Mouse (Mus musculus) hindbrain, embryonic 10.5 days (tissue): ENCODE results near the gene Slc2a9. TPM values are rescaled to one million over a fixed set of nuclear protein-coding genes. Genes with fewer than 3 reads are reported as not detected.

Experiments used
- DNase-seq: peaks from one replicate; pipeline ENCODE4 v3.0.0-alpha.2; 2017; ENCODE audit warnings: low spot score
- H3K27ac ChIP-seq: fragments of 300-500 bp; sonication (generic); 2 replicates; pipeline ENCODE4 v1.5.1; 2016; ENCODE audit warnings: mild to moderate bottlenecking, moderate library complexity
- H3K27me3 ChIP-seq: fragments of 300-500 bp; sonication (generic); 2 replicates; pipeline ENCODE4 v1.6.1; 2016; ENCODE audit warnings: mild to moderate bottlenecking; ENCODE audit not compliant: poor library complexity, insufficient read depth, severe bottlenecking
- H3K36me3 ChIP-seq: fragments of 300-500 bp; sonication (generic); 2 replicates; pipeline ENCODE4 v1.6.1; 2016; ENCODE audit warnings: mild to moderate bottlenecking, moderate library complexity
- H3K4me1 ChIP-seq: fragments of 300-500 bp; sonication (generic); replicated peaks from 2 replicates; pipeline ENCODE4 v1.6.1; 2016; ENCODE audit warnings: mild to moderate bottlenecking
- H3K4me3 ChIP-seq: fragments of 300-500 bp; sonication (generic); 2 replicates; pipeline ENCODE4 v1.5.1; 2016; ENCODE audit warnings: mild to moderate bottlenecking, moderate library complexity
- H3K9me3 ChIP-seq: fragments of 300-500 bp; sonication (generic); 2 replicates; pipeline ENCODE4 v1.6.1; 2016; ENCODE audit warnings: mild to moderate bottlenecking, moderate library complexity
- WGBS: fragments of 180-500 bp; shearing (Covaris S2); methylation state at CpG from one replicate; pipeline ENCODE4 v1.1.7; 2016; 5-methylcytosine and 5-hydroxymethylcytosine counted together
- polyA plus RNA-seq: library from polyadenylated mRNA; unstranded; fragments of >200 nt; fragmentation: Nextera tagmentation; extraction: Ambion mirVana; gene quantifications from 2 replicates; pipeline ENCODE4 v1.2.1, GENCODE M21; 2016

Slc2a9 gene
- polyA plus RNA-seq, 1 experiment from 2014 or later = 0.44 TPM

DNA sequence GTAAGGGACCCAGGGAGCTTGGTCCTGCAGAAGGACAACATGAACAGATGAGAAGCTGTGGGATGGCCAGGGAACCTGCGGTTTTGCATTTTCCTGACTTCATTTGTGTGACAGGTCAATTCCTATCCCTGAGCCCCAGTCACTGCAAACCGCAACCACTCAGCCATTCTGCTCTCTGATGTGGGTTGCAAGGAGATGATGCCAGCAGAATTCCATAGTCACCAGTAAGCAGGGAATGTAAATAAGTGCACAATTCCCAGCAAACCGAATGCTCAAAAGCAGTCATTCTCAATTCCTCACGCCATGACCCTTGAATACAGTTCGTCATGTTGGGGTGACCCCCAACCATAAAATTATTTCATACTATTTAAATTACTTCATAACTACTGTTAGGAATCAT is 123.0 kb downstream of the Slc2a9 start:
- H3K27me3 ChIP-seq = 0 out of 2 replicates have a peak, but pooled peaks cover 4% of the 10 kb centered on the region
- no peak overlapping the region for H3K4me3 ChIP-seq
- no peak for DNase-seq
- H3K9me3 ChIP-seq = no peaks in the 10 kb centered on the region
- no peaks in the 10 kb centered on the region for H3K36me3 ChIP-seq
- H3K4me1 ChIP-seq = peaks cover 5% of the 10 kb centered on the region
- 96% methylated on average over 5 of the region's 5 CpGs for WGBS
- H3K27ac ChIP-seq = no peak overlapping the region

DNA sequence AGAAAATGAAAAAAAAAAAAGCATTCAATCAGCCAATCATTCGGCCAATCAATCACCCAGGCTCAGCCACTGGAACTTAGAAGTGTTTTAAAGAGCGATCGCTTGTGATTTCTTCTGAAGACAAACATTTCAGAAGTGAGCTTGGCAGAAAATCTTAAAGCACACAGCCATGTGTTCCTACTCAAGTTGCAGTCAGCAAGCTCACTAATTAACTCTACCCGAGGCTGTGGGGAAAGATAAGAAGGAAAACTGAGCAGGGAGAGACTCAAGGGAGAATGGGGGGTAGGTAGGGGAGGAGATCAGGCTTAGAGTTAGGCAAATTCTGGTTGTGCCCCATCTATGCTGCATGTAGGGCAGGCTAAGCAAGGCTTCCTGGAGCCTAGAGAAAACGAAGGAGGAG is 130.6 kb downstream of the Slc2a9 start:
- Histone ChIP-seq H3K36me3 (no peaks in the 10 kb centered on the region), H3K27ac (no peak overlapping the region), H3K4me3 (no peak overlapping the region), H3K4me1 (peaks cover 3% of the 10 kb centered on the region; the same call in 1 of the 2 replicates), H3K9me3 (no peaks in the 10 kb centered on the region), H3K27me3 (no peaks in the 10 kb centered on the region)
- 42% methylated on average over 5 of the region's 5 CpGs for whole genome bisulfite sequencing
- DNase-seq = no peak

DNA sequence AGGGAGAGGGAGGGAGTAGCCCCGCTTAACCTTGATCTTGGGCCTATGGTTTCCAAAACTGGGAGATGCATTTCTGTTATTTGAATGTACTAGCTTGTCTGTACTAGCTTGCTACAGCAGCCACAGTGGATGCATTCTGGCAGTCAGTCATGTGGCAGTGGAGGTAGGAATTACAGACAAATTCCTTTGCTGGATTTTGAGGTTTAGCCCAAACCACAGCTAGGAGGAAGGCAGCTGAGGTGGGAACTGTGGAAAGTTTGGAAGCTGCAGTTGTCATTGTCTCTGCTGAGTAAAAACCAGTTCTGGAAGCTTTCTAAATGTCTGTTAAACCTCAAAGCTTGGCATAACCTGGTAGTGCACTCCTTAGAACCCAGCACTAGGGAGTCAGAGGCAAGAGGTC is 131.6 kb downstream of the Slc2a9 start:
- Histone ChIP-seq H3K4me1 (peaks cover 14% of the 10 kb centered on the region), H3K9me3 (no peaks in the 10 kb centered on the region), H3K36me3 (no peaks in the 10 kb centered on the region), H3K4me3 (no peak overlapping the region), H3K27ac (no peak overlapping the region), H3K27me3 (peaks cover 1% of the 10 kb centered on the region; the same call in 1 of the 2 replicates)
- no peak for DNase-seq
- 83% methylated on average over 1 of the region's 1 CpGs for WGBS

DNA sequence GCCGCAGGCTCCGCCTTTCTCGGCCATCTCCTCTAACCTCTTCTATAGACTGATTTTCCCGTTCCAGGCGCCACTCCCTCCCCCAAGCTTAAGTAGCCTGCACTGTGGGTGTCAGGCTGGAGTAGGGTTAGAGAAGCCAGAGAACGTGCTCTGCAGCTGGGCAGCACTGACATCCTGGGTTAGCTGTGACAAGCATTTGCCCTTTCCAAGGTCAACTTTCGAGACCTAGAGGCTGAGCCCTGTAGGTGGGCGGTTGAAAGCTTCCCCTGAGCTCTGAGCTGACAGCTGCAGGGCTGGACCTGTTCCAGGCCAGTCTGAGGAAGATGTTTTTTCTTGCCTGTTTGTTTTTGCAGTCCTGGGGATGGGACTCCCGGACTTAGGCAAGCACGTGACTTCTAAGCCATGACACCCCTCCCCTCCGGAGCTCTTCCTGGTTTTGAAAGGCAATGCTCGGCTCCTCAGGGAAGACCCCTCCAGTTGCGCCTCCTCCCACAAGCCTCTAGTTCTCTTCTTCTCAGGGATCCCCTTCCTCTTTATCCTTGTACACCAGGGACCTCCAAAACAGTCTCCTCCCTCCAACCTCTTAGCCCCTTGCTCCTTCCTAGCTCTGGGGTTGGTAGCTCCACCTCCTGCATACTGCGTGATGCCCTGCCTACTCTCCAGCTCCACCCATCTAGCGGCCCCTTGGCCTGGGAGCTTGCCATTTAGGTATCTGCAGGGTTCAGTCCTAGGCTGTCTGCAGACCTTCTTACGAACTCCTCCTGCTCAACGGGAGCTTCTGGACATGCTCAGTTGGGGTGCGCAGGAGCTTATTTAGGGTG is 136.1 kb downstream of the Slc2a9 start:
- Histone ChIP-seq H3K36me3 (no peaks in the 10 kb centered on the region), H3K27me3 (peaks cover 19% of the 10 kb centered on the region), H3K9me3 (no peaks in the 10 kb centered on the region), H3K4me3 (peak overlapping the region; percentile 45), H3K4me1 (peaks cover 28% of the 10 kb centered on the region), H3K27ac (peak overlapping the region; percentile 59)
- 11% methylated on average over 18 of the region's 18 CpGs for WGBS
- peak; percentile 62 for DNase-seq

DNA sequence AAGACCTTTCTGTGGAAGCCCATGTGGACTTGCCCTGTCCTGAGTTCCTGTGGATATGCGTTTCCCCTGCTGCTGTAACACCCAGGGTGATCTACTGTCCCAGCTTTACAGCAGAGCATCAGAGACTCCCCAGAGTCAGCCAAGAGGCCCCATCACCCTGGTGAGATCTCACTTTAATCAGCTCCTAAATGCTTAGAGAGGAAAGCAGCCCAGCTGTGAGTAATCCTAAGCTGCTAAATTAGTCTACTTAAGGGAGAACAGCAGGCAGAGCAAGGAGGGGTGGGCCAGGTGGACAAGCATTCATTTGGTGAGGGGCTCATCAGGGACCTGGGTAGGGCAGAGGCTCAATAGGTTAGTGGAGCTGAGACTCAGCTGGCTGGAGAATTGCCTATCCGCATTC is 137.4 kb downstream of the Slc2a9 start:
- H3K36me3 ChIP-seq = no peaks in the 10 kb centered on the region
- DNase-seq = no peak
- H3K4me1 ChIP-seq = peaks cover 28% of the 10 kb centered on the region
- no peaks in the 10 kb centered on the region for H3K9me3 ChIP-seq
- 60% methylated on average over 2 of the region's 2 CpGs for WGBS
- H3K27me3 ChIP-seq = peaks cover 19% of the 10 kb centered on the region
- H3K4me3 ChIP-seq = no peak overlapping the region
- no peak overlapping the region for H3K27ac ChIP-seq

DNA sequence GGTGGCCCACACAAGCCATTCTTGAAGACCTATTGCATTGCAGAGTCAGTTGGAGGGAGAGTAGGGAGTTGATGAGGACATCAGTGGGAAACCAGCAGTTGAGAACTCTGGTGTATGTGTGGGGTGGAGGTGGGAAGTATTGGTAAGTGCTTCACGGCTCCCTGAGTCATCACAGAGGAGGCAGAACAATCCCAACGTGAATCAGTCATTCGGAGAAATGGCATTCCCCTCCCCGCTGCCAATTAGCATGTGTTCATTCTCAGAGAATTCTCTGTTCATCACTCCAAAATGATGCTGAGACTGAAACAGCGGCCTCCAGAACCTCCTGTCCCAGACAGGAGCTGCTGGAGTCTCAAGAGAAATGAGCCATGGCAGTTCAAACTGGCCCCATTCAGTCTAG is 138.5 kb downstream of the Slc2a9 start:
- 87% methylated on average over 5 of the region's 5 CpGs for WGBS

DNA sequence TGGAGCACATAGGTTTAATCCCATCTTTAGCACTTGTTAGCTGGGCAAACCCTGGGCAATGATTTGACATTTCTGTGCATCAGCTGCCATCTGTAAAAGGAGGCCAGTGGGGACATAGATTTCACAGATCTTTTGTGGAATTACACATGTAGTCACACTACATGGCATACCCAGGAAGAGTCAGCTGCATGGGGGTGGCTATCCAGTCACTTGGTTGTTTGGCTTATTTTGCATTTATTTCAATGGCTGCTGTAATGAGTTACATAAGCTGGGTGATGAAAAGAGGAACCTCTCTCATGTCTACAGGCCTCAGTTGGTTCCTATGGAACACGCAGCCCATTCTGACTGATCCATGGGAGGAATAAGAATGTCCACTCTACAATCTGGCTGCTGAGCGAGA is 143.2 kb downstream of the Slc2a9 start:
- Histone ChIP-seq H3K9me3 (no peaks in the 10 kb centered on the region), H3K27me3 (peaks cover 3% of the 10 kb centered on the region; the same call in 1 of the 2 replicates), H3K27ac (no peak overlapping the region), H3K4me1 (no peaks in the 10 kb centered on the region), H3K4me3 (no peak overlapping the region), H3K36me3 (no peaks in the 10 kb centered on the region)
- DNase-seq = no peak
- 86% methylated on average over 2 of the region's 2 CpGs for WGBS

More for the DNA sequence above, 138.5 kb downstream of the Slc2a9 start:
- H3K4me3 ChIP-seq = no peak overlapping the region
- no peak for DNase-seq
- no peak overlapping the region for H3K27ac ChIP-seq
- peaks cover 19% of the 10 kb centered on the region for H3K27me3 ChIP-seq
- H3K4me1 ChIP-seq = peaks cover 28% of the 10 kb centered on the region
- H3K9me3 ChIP-seq = no peaks in the 10 kb centered on the region
- H3K36me3 ChIP-seq = no peaks in the 10 kb centered on the region

DNA sequence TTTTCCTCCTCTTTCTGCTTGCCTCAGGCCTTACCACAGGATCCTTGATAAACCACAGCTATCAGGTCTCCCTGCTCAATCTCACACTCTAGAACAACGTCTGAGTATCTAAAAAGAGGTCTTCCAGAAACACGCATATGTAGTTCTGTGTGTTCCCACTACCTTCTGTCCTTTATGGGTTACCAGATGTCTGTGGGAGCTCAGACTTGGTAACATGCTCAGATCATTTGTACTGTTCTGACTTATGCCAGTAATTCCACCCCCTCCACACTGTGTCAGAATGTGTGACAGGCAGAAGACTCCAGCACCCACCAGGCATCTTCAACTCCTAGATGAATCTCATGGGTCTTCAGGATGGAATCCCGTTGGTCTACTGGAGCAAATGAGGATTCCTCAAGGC is 146.0 kb downstream of the Slc2a9 start:
- no peaks in the 10 kb centered on the region; the same call in 1 of the 2 replicates for H3K27me3 ChIP-seq
- no peaks in the 10 kb centered on the region for H3K4me1 ChIP-seq
- H3K36me3 ChIP-seq = no peaks in the 10 kb centered on the region
- H3K27ac ChIP-seq = no peak overlapping the region
- DNase-seq = no peak
- 82% methylated on average over 3 of the region's 3 CpGs for WGBS
- H3K4me3 ChIP-seq = no peak overlapping the region
- no peaks in the 10 kb centered on the region for H3K9me3 ChIP-seq

DNA sequence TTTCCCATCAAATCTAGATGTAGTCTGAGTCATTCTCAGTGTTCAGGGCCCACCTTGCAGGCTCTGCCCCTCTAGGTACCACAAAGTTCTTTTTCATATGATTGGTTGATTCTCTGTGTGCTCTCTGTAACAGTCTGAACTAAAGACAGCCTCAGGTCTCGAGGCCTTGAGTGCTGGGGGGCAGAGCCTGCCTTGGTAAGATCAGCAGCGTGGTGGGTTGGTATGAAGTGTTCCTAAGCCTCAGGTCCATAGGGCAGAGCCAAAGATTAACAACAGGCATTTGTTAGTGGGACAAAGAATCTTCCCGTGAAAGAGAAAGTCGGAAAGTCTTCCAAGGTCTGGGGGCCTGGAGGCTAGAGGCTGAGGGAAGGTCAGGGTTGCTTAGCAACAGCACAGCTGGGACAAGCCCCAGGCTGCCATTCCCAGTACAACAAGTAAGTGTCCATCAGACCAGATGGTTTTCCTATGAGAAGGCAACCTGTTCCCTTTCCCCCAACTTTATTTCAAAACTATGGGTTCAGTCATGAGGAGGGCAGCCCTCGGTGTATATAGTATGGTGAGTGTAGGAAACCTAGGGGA is 152.5 kb downstream of the Slc2a9 start:
- H3K36me3 ChIP-seq = no peaks in the 10 kb centered on the region
- no peaks in the 10 kb centered on the region; the same call in 1 of the 2 replicates for H3K27me3 ChIP-seq
- no peaks in the 10 kb centered on the region for H3K9me3 ChIP-seq
- peaks cover 39% of the 10 kb centered on the region for H3K4me1 ChIP-seq
- 24% methylated on average over 5 of the region's 5 CpGs for WGBS
- peak; percentile 69 for DNase-seq
- peak overlapping the region; percentile 78 for H3K27ac ChIP-seq
- H3K4me3 ChIP-seq = peak overlapping the region; percentile 18; the same call in 1 of the 2 replicates

DNA sequence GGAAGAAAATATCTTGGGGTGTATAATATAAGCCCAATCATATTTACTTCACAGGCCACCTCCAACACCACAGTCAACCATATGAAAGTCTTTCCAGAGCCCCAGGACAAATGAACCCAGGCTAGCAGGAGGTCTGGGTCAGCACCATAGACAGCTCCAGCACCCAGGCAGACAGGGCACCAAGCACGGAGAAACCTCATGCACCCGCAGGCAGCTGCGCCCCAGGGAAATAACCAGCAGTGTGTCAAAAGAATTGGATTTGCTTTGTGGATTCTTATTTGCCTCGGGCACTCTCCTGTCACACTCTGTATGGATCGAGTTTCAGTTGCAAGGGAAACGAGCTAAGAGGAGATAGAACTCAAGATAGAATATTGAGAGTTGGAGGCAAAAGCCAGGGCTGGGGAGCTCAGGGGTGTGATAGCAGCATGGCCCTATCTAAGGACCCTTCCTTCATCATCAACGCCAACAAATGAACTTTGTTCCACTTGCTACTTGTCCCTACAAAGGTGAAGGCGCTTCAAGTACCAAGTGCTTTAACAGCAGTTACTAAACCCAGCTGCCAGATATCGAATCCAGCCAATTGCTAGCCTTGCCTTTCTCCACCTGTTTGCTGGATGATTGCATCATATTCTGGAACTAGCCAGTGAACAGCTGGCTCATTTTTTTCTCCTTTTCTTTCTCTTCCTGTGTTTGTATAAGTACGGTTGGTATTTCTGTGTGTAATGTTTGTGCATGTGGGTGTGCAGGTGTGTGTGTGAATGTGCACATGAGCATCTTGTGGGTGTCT is 156.1 kb downstream of the Slc2a9 start:
- no peaks in the 10 kb centered on the region for H3K9me3 ChIP-seq
- 39% methylated on average over 10 of the region's 10 CpGs for WGBS
- peak; percentile 28 for DNase-seq

DNA sequence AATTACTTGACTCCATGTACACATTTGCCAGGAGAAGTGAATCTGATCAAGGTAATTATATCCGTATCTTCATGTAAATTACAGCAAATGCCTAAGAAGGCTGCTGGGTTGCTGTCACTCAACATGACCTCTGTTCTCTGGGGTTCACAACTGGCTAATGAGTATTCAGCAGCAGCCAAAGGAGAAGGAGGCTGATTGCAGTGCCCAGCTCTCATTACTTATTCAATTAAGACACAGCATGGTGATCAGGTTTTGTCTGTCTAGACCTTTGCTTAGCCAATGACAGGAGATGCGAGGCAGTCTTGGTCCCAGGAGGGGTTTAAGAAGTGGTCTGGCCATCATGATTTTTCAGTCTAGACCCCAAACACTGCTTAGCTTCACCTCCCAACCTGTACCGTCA is 159.8 kb downstream of the Slc2a9 start:
- H3K9me3 ChIP-seq = no peaks in the 10 kb centered on the region
- no peaks in the 10 kb centered on the region for H3K36me3 ChIP-seq
- DNase-seq = no peak
- WGBS = 67% methylated on average over 3 of the region's 3 CpGs
- H3K27me3 ChIP-seq = no peaks in the 10 kb centered on the region
- H3K4me1 ChIP-seq = peaks cover 26% of the 10 kb centered on the region
- H3K4me3 ChIP-seq = no peak overlapping the region
- no peak overlapping the region for H3K27ac ChIP-seq

More for the DNA sequence above, 156.1 kb downstream of the Slc2a9 start:
- Histone ChIP-seq H3K4me3 (no peak overlapping the region), H3K27ac (no peak overlapping the region), H3K36me3 (no peaks in the 10 kb centered on the region), H3K27me3 (no peaks in the 10 kb centered on the region), H3K4me1 (peaks cover 49% of the 10 kb centered on the region)

DNA sequence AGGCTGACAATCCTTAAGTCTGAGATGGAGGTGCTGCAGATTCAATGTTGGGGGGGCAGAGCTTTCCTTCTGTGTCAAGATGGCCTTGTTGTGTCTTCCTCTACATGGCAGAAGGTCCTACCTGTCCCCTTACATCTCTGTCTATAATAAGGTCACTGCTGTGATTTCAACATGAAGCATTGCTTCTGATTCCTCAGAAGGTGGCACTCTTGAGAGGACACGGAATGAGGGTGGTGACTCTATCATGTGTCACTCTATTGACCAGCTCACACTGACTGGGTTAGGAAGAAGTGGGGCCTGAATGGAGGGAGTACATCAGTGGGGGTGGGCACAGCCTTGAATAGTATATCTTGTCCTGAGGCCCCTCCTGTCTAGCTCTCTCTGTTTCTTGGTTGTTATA is 168.4 kb downstream of the Slc2a9 start:
- no peak overlapping the region for H3K27ac ChIP-seq
- 41% methylated on average over 1 of the region's 1 CpGs for WGBS
- H3K36me3 ChIP-seq = no peaks in the 10 kb centered on the region
- H3K27me3 ChIP-seq = no peaks in the 10 kb centered on the region
- no peaks in the 10 kb centered on the region for H3K4me1 ChIP-seq
- no peak for DNase-seq
- H3K4me3 ChIP-seq = no peak overlapping the region
- no peaks in the 10 kb centered on the region for H3K9me3 ChIP-seq

DNA sequence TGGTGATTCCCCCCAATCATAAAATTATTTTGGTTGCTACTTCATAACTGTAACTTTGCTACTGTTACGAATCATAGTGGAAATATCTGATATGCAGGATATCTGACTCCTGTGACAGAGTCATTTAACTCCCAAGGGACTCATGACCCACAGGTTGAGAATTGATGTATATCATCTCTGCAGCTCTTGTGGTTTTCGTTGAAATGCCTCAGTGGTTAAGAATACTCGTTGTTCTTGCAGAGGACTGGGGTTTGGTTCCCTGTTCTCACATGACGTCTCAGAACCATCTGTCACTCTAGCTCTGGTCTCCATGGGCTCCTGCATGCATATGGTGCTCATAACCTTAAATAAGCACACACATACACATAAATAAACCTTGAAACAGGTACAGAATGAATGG is 169.6 kb downstream of the Slc2a9 start:
- Histone ChIP-seq H3K27me3 (no peaks in the 10 kb centered on the region), H3K27ac (no peak overlapping the region), H3K36me3 (no peaks in the 10 kb centered on the region), H3K9me3 (peaks cover 4% of the 10 kb centered on the region; the same call in 1 of the 2 replicates), H3K4me1 (no peaks in the 10 kb centered on the region), H3K4me3 (no peak overlapping the region)
- DNase-seq = no peak
- WGBS = 73% methylated on average over 4 of the region's 4 CpGs
